Mouse (Mus musculus) MEL (cell line): ENCODE data around the gene Nelfb. TPM values are rescaled to one million over a fixed set of nuclear protein-coding genes. Genes with fewer than 3 reads are reported as not detected.

Source experiments
- DNase-seq: peaks from one replicate; pipeline ENCODE4 v3.0.0; 2011; ENCODE audit warnings: low read depth, low spot score
- H3K27ac ChIP-seq: 2 replicates; pipeline ENCODE4 v1.5.1; 2012; ENCODE audit warnings: low read depth, mild to moderate bottlenecking, control low read depth, low read length, moderate library complexity; ENCODE audit not compliant: control insufficient read depth
- H3K27me3 ChIP-seq, 2 experiments: fragments of 150-350 bp in 1 of 2; sonication (generic) in 1 of 2; 2 replicates each; pipeline ENCODE4 v1.6.1; 2012; ENCODE audit warnings: low read length in 2 of 2, mild to moderate bottlenecking in 2 of 2, improper control_type of control experiment in 1 of 2, moderate library complexity in 1 of 2; ENCODE audit not compliant: insufficient read depth in 2 of 2, control insufficient read depth in 1 of 2
- H3K36me3 ChIP-seq, 2 experiments: 2 replicates each; pipeline ENCODE4 v1.6.1; 2012 to 2014; ENCODE audit warnings: low read length in 2 of 2, improper control_type of control experiment in 1 of 2, inconsistent platforms in 1 of 2, mild to moderate bottlenecking in 1 of 2; ENCODE audit not compliant: insufficient read depth in 2 of 2, control insufficient read depth in 1 of 2
- H3K4me1 ChIP-seq, 2 experiments: fragments of 150-350 bp in 1 of 2; sonication (generic) in 1 of 2; 2 replicates each; pipeline ENCODE4 v1.6.1; 2012; ENCODE audit warnings: low read length in 2 of 2, improper control_type of control experiment in 1 of 2, mild to moderate bottlenecking in 1 of 2; ENCODE audit not compliant: insufficient read depth in 2 of 2, control insufficient read depth in 1 of 2
- H3K4me3 ChIP-seq, 2 experiments: fragments of 150-350 bp in 1 of 2; sonication (generic) in 1 of 2; 2 replicates each; pipeline ENCODE4 v1.5.1; 2012; ENCODE audit warnings: low read depth in 2 of 2, low read length in 2 of 2, mild to moderate bottlenecking in 2 of 2, moderate library complexity in 2 of 2, control low read depth in 1 of 2, improper control_type of control experiment in 1 of 2; ENCODE audit not compliant: control insufficient read depth in 1 of 2, insufficient read depth in 1 of 2
- H3K79me2 ChIP-seq: 2 replicates; pipeline ENCODE4 v1.6.1; 2012; ENCODE audit warnings: mild to moderate bottlenecking, low read length, moderate library complexity; ENCODE audit not compliant: control insufficient read depth, poor library complexity, insufficient read depth
- H3K9ac ChIP-seq: 2 replicates; pipeline ENCODE4 v1.6.1; 2012; ENCODE audit warnings: low read depth, mild to moderate bottlenecking, control low read depth, low read length, moderate library complexity; ENCODE audit not compliant: control insufficient read depth, poor library complexity, severe bottlenecking
- H3K9me3 ChIP-seq: fragments of 150-350 bp; sonication (generic); replicated peaks from 2 replicates; pipeline ENCODE4 v1.6.1; 2012; ENCODE audit warnings: mild to moderate bottlenecking, low read length, improper control_type of control experiment, moderate library complexity; ENCODE audit not compliant: insufficient read depth
- GABPA ChIP-seq: IDR thresholded peaks from 2 replicates; pipeline ENCODE4 v1.6.1; 2012; ENCODE audit warnings: low read depth, mild to moderate bottlenecking, inconsistent platforms, low read length, improper control_type of control experiment, moderate library complexity
- GATA1 ChIP-seq: IDR thresholded peaks from 2 replicates; pipeline ENCODE4 v1.6.1; 2011; ENCODE audit warnings: low read depth, low read length, improper control_type of control experiment
- MAFK ChIP-seq: IDR thresholded peaks from 2 replicates; pipeline ENCODE4 v1.6.1; 2011; ENCODE audit warnings: low read depth, mild to moderate bottlenecking, low read length, improper control_type of control experiment, borderline replicate concordance
- MYB ChIP-seq: IDR thresholded peaks from 2 replicates; pipeline ENCODE4 v1.6.1; 2011; ENCODE audit warnings: mild to moderate bottlenecking, low read depth, low read length, improper control_type of control experiment
- POLR2AphosphoS2 ChIP-seq: IDR thresholded peaks from 2 replicates; pipeline ENCODE4 v1.6.1; 2011; ENCODE audit warnings: low read length, improper control_type of control experiment
- POLR2AphosphoS5 ChIP-seq: IDR thresholded peaks from 2 replicates; pipeline ENCODE4 v1.6.1; 2012; ENCODE audit warnings: low read depth, borderline replicate concordance, mild to moderate bottlenecking, inconsistent platforms, low read length, moderate library complexity, mixed read lengths
- RCOR1 ChIP-seq: IDR thresholded peaks from 2 replicates; pipeline ENCODE4 v1.6.1; 2012; ENCODE audit warnings: low read depth, mild to moderate bottlenecking, inconsistent platforms, low read length, improper control_type of control experiment
- SIN3A ChIP-seq: IDR thresholded peaks from 2 replicates; pipeline ENCODE4 v1.6.1; 2012; ENCODE audit warnings: low read length, improper control_type of control experiment, inconsistent platforms
- TAL1 ChIP-seq: IDR thresholded peaks from 2 replicates; pipeline ENCODE4 v1.6.1; 2012; ENCODE audit warnings: mild to moderate bottlenecking, inconsistent platforms, low read length, moderate library complexity, mixed read lengths
- TBP ChIP-seq: IDR thresholded peaks from 2 replicates; pipeline ENCODE4 v1.8.0; 2011; ENCODE audit warnings: low read depth, low read length, improper control_type of control experiment
- TCF12 ChIP-seq: IDR thresholded peaks from 2 replicates; pipeline ENCODE4 v1.6.1; 2014; ENCODE audit warnings: low read depth, mild to moderate bottlenecking, inconsistent platforms, low read length, improper control_type of control experiment, moderate library complexity
- UBTF ChIP-seq: IDR thresholded peaks from 2 replicates; pipeline ENCODE4 v1.6.1; 2012; ENCODE audit warnings: low read depth, mild to moderate bottlenecking, inconsistent platforms, low read length, improper control_type of control experiment, moderate library complexity, borderline replicate concordance; ENCODE audit not compliant: insufficient read depth
- ZC3H11A ChIP-seq: IDR thresholded peaks from 2 replicates; pipeline ENCODE4 v1.6.1; 2012; ENCODE audit warnings: low read depth, mild to moderate bottlenecking, inconsistent platforms, low read length, improper control_type of control experiment
- ZKSCAN1 ChIP-seq: IDR thresholded peaks from 2 replicates; pipeline ENCODE4 v1.6.1; 2012; ENCODE audit warnings: low read depth, mild to moderate bottlenecking, inconsistent platforms, low read length, improper control_type of control experiment, moderate library complexity
- ZNF384 ChIP-seq: IDR thresholded peaks from 2 replicates; pipeline ENCODE4 v1.6.1; 2012; ENCODE audit warnings: low read depth, mild to moderate bottlenecking, inconsistent platforms, low read length, improper control_type of control experiment
- polyA plus RNA-seq, 2 experiments: library from polyadenylated mRNA; stranded (reverse) in 1 of 2; unstranded in 1 of 2; fragments of >175 nt in 1 of 2; fragments of >200 nt in 1 of 2; gene quantifications; 2 replicates each; pipeline versions ENCODE4 v1.2.1 to v1.2.4; 2012; ENCODE audit warnings: low replicate concordance in 2 of 2, low read depth in 1 of 2; ENCODE audit not compliant: insufficient read length in 2 of 2, insufficient read depth in 1 of 2, missing spikeins in 1 of 2
- total RNA-seq: library from RNA; depleted of rRNA; stranded (reverse); fragments of 300-350 nt; gene quantifications from 2 replicates; pipeline ENCODE4 v1.2.3, GENCODE M21; 2012; rRNA removed

Nelfb gene
- total and polyA plus RNA-seq, 3 experiments, result 62.9 to 83.5 TPM; not detected in 1

GRCm38 (mm10) chr2:25151280-25151956, 59.9 kb downstream of the Nelfb start:
- H3K9me3 ChIP-seq, result no peaks in the 10 kb centered on the region
- no peaks in the 10 kb centered on the region for H3K27me3 ChIP-seq
- H3K79me2 ChIP-seq, result no peaks in the 10 kb centered on the region
- H3K4me1 ChIP-seq, result peaks cover 5 to 6% of the 10 kb centered on the region in 2 experiments; a peak in 3 of 4 replicates
- no peak overlapping the region for H3K4me3 ChIP-seq
- no peak overlapping the region for H3K27ac ChIP-seq
- no peak for TF ChIP-seq MYB
- TF ChIP-seq POLR2AphosphoS5, result no peak
- TF ChIP-seq MAFK, result no peak
- TF ChIP-seq TCF12, result no peak
- TF ChIP-seq ZNF384, result no peak
- no peak for TF ChIP-seq TBP
- TF ChIP-seq GABPA, result no peak
- TF ChIP-seq GATA1, result no peak
- no peak for TF ChIP-seq ZC3H11A
- TF ChIP-seq ZKSCAN1, result no peak
- TF ChIP-seq TAL1, result no peak
- no peak for TF ChIP-seq POLR2AphosphoS2
- TF ChIP-seq SIN3A, result no peak
- no peak for TF ChIP-seq RCOR1
- no peak for TF ChIP-seq UBTF
- no peak for DNase-seq
- H3K9ac ChIP-seq, result no peak overlapping the region
- H3K36me3 ChIP-seq, result no peaks in the 10 kb centered on the region; a peak in 1 of 4 replicates

Other genes with a start within 250 kb of the Nelfb start
Only the 30 nearest of the 33 such genes appear.
- 84.8 and 102 TPM in 2 replicates for gene Mrpl41, start 236.4 kb downstream of the Nelfb start, total RNA-seq
- 100 to 1,000 TPM in 1 of 2 experiments, not detected in 1; 103 TPM for gene Mrpl41, start 236.4 kb downstream of the Nelfb start, polyA plus RNA-seq
- 7.1 and 8.8 TPM in 2 replicates for gene Pnpla7, start 235.5 kb downstream of the Nelfb start, total RNA-seq
- 10 to 100 TPM in 1 of 2 experiments, not detected in 1; 11.3 TPM for gene Pnpla7, start 235.5 kb downstream of the Nelfb start, polyA plus RNA-seq
- gene Nsmf, start 157.1 kb downstream of the Nelfb start, total RNA-seq, result 10.9 and 13.3 TPM in 2 replicates
- 10 to 100 TPM in 1 of 2 experiments, not detected in 1; 25.8 TPM for gene Nsmf, start 157.1 kb downstream of the Nelfb start, polyA plus RNA-seq
- gene Entpd8, start 131.2 kb downstream of the Nelfb start, total RNA-seq, result not detected in 2 replicates
- gene Entpd8, start 131.2 kb downstream of the Nelfb start, polyA plus RNA-seq, result not detected
- gene Noxa1, start 116.3 kb downstream of the Nelfb start, total RNA-seq, result 0.08 TPM in 1 of 2 replicates, not detected in the other
- under 1 TPM in 1 of 2 experiments, not detected in 1; 0.10 TPM for gene Noxa1, start 116.3 kb downstream of the Nelfb start, polyA plus RNA-seq
- gene Nrarp, start 30.7 kb downstream of the Nelfb start, total RNA-seq, result 6.3 and 6.5 TPM in 2 replicates
- gene Nrarp, start 30.7 kb downstream of the Nelfb start, polyA plus RNA-seq, result 10 to 100 TPM in 1 of 2 experiments, not detected in 1; 12.3 TPM
- 7.6 and 9.1 TPM in 2 replicates for gene Tor4a, start 14.6 kb downstream of the Nelfb start, total RNA-seq
- gene Tor4a, start 14.6 kb downstream of the Nelfb start, polyA plus RNA-seq, result 10 to 100 TPM in 1 of 2 experiments, not detected in 1; 13.7 TPM
- gene Stpg3, start 3.1 kb upstream of the Nelfb start, total RNA-seq, result not detected in 2 replicates
- under 1 TPM in 1 of 2 experiments, not detected in 1; 0.07 TPM for gene Stpg3, start 3.1 kb upstream of the Nelfb start, polyA plus RNA-seq
- gene Fam166a, start 7.3 kb upstream of the Nelfb start, total RNA-seq, result 1.1 TPM in 1 of 2 replicates, not detected in the other
- 10 to 100 TPM in 1 of 2 experiments, not detected in 1; 15.6 TPM for gene Fam166a, start 7.3 kb upstream of the Nelfb start, polyA plus RNA-seq
- gene Tubb4b, start 13.2 kb upstream of the Nelfb start, total RNA-seq, result 979 and 1,089 TPM in 2 replicates
- gene Tubb4b, start 13.2 kb upstream of the Nelfb start, polyA plus RNA-seq, result 1,000 to 10,000 TPM in 1 of 2 experiments, 100 to 1,000 TPM in 1; 183 to 1,037 TPM
- 0.04 TPM in 1 of 2 replicates, not detected in the other for gene Slc34a3, start 22.9 kb upstream of the Nelfb start, total RNA-seq
- under 1 TPM in 1 of 2 experiments, not detected in 1; 0.03 TPM for gene Slc34a3, start 22.9 kb upstream of the Nelfb start, polyA plus RNA-seq
- not detected in 2 replicates for gene Rnf224, start 25.3 kb upstream of the Nelfb start, total RNA-seq
- under 1 TPM in 1 of 2 experiments, not detected in 1; 0.10 TPM for gene Rnf224, start 25.3 kb upstream of the Nelfb start, polyA plus RNA-seq
- 6.0 and 7.4 TPM in 2 replicates for gene Rnf208, start 30.8 kb upstream of the Nelfb start, total RNA-seq
- 10 to 100 TPM in 1 of 2 experiments, not detected in 1; 21.8 TPM for gene Rnf208, start 30.8 kb upstream of the Nelfb start, polyA plus RNA-seq
- 0.15 and 0.26 TPM in 2 replicates for gene Cysrt1, start 31.0 kb upstream of the Nelfb start, total RNA-seq
- gene Cysrt1, start 31.0 kb upstream of the Nelfb start, polyA plus RNA-seq, result under 1 TPM in 1 of 2 experiments, not detected in 1; 0.19 TPM
- 8.2 and 11.5 TPM in 2 replicates for gene AL732309.1, start 35.4 kb upstream of the Nelfb start, total RNA-seq
- gene AL732309.1, start 35.4 kb upstream of the Nelfb start, polyA plus RNA-seq, result 1 to 10 TPM in 1 of 2 experiments, not detected in 1; 4.8 TPM
- 8.1 and 8.4 TPM in 2 replicates for gene Tmem203, start 44.0 kb upstream of the Nelfb start, total RNA-seq
- gene Tmem203, start 44.0 kb upstream of the Nelfb start, polyA plus RNA-seq, result 10 to 100 TPM in 1 of 2 experiments, not detected in 1; 17.0 TPM
- gene Tprn, start 51.1 kb upstream of the Nelfb start, total RNA-seq, result 26.1 and 32.9 TPM in 2 replicates
- gene Tprn, start 51.1 kb upstream of the Nelfb start, polyA plus RNA-seq, result 10 to 100 TPM in 1 of 2 experiments, not detected in 1; 50.8 TPM
- gene Ssna1, start 60.9 kb upstream of the Nelfb start, total RNA-seq, result 194 and 226 TPM in 2 replicates
- gene Ssna1, start 60.9 kb upstream of the Nelfb start, polyA plus RNA-seq, result 100 to 1,000 TPM in 1 of 2 experiments, not detected in 1; 158 TPM
- gene Anapc2, start 61.0 kb upstream of the Nelfb start, total RNA-seq, result 9.8 and 10.3 TPM in 2 replicates
- 10 to 100 TPM in 1 of 2 experiments, not detected in 1; 67.0 TPM for gene Anapc2, start 61.0 kb upstream of the Nelfb start, polyA plus RNA-seq
- not detected in 2 replicates for gene Tmem210, start 76.7 kb upstream of the Nelfb start, total RNA-seq
- not detected for gene Tmem210, start 76.7 kb upstream of the Nelfb start, polyA plus RNA-seq
- gene Lrrc26, start 78.4 kb upstream of the Nelfb start, total RNA-seq, result not detected in 2 replicates
- gene Lrrc26, start 78.4 kb upstream of the Nelfb start, polyA plus RNA-seq, result not detected
- not detected in 2 replicates for gene Grin1, start 107.7 kb upstream of the Nelfb start, total RNA-seq
- under 1 TPM in 1 of 2 experiments, not detected in 1; 0.07 TPM for gene Grin1, start 107.7 kb upstream of the Nelfb start, polyA plus RNA-seq
- gene Man1b1, start 120.8 kb upstream of the Nelfb start, total RNA-seq, result 37.7 and 49.6 TPM in 2 replicates
- 10 to 100 TPM in 1 of 2 experiments, not detected in 1; 50.1 TPM for gene Man1b1, start 120.8 kb upstream of the Nelfb start, polyA plus RNA-seq
- gene Dpp7, start 144.9 kb upstream of the Nelfb start, total RNA-seq, result 24.0 and 25.9 TPM in 2 replicates
- gene Dpp7, start 144.9 kb upstream of the Nelfb start, polyA plus RNA-seq, result 10 to 100 TPM in 1 of 2 experiments, not detected in 1; 24.6 TPM
- 3.6 and 4.7 TPM in 2 replicates for gene Uap1l1, start 154.2 kb upstream of the Nelfb start, total RNA-seq
- gene Uap1l1, start 154.2 kb upstream of the Nelfb start, polyA plus RNA-seq, result 10 to 100 TPM in 1 of 2 experiments, not detected in 1; 12.6 TPM
- 39.7 and 51.9 TPM in 2 replicates for gene Sapcd2, start 160.8 kb upstream of the Nelfb start, total RNA-seq
- gene Sapcd2, start 160.8 kb upstream of the Nelfb start, polyA plus RNA-seq, result 10 to 100 TPM in 1 of 2 experiments, not detected in 1; 58.2 TPM
- not detected in 2 replicates for gene Entpd2, start 184.4 kb upstream of the Nelfb start, total RNA-seq
- not detected for gene Entpd2, start 184.4 kb upstream of the Nelfb start, polyA plus RNA-seq
- gene Npdc1, start 187.9 kb upstream of the Nelfb start, total RNA-seq, result not detected in 2 replicates
- not detected for gene Npdc1, start 187.9 kb upstream of the Nelfb start, polyA plus RNA-seq
- gene Fut7, start 211.8 kb upstream of the Nelfb start, total RNA-seq, result 0.08 and 0.10 TPM in 2 replicates
- under 1 TPM in 1 of 2 experiments, not detected in 1; 0.21 TPM for gene Fut7, start 211.8 kb upstream of the Nelfb start, polyA plus RNA-seq
- 8.7 and 10.4 TPM in 2 replicates for gene Abca2, start 217.2 kb upstream of the Nelfb start, total RNA-seq
- 10 to 100 TPM in 1 of 2 experiments, not detected in 1; 42.2 TPM for gene Abca2, start 217.2 kb upstream of the Nelfb start, polyA plus RNA-seq